Mouse (Mus musculus): ENCODE data around the gene Fam110c.

GRCm38 (mm10) chr12:31077020-31077419 is 3.4 kb downstream of the Fam110c start:
- TF ChIP-seq FLI1 (IDR thresholded peaks at IDR 0.05; ENCODE audit: low read length), result no peak
- TF ChIP-seq GATA1 (IDR thresholded peaks at IDR 0.05; ENCODE audit: borderline replicate concordance, low read length), result no peak
